Mouse (Mus musculus): ENCODE results near the gene Olfr693. TPM values are rescaled to one million over a fixed set of nuclear protein-coding genes. Genes with fewer than 3 reads are reported as not detected.

Olfr693 gene
- polyA plus RNA-seq, 1 experiment from 2014 or later = not detected

DNA sequence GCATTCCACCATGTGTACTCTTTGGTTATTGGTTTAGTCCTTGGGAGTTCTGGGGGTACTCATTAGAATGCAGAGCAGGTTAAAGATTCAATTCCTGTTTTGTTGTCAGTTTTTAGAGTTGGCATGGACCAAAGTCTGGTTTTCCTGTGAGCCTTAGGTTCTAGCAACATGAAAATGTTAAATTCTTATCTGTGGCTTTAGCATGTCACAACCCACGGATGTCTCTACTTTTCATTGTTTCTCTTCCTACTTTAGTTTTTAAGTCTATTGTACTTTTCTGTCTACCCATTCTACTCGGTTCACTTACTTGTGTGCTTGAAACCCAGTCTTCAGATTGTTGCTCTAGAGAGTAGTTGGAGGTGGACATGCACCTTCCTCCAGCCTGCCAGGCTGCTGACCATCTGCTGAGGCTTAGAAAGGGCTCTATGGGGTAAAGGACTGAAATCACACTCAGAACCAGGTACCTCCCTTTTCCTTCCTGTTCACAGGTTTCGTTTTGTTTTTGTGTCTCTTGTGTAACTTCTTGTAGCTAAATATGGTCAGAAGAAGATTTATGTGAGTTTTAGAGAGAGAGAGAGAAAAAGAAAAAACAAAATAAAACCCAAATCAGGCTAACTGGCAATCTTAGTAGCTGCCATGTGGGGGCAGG lies 36.0 kb downstream of the Olfr693 start:
- Histone ChIP-seq H3K4me1 (no peaks in the 10 kb centered on the region), H3K27ac (replicated peaks) (no peak overlapping the region), H3K9ac (replicated peaks) (no peak overlapping the region), H3K27me3 (no peaks in the 10 kb centered on the region), H3K4me2 (replicated peaks) (no peak overlapping the region), H3K36me3 (no peaks in the 10 kb centered on the region), H3K4me3 (no peak overlapping the region), H3K9me3 (no peaks in the 10 kb centered on the region)
- WGBS = 73% methylated on average over 3 of the region's 3 CpGs
- no peak for ATAC-seq (ENCODE audit: low FRiP score, low read depth)

DNA sequence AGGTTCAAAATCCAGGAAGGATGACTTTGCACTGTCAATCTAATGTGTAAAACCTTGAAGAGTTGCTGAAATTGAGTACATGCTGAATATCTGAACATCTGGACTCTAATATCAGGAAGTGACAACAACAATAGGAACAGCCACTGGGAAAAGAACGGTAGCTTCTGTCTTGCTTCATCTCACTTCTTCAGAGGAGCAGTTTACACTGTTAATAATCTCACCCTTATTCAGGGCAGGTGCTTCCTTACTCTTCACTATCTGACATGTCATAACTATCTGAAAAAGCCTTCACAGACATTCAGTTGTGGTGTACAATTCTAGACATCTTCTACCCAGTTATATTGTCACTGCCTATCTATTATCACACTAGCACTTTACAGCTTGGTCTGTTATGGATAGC lies 39.5 kb downstream of the Olfr693 start:
- no peak for ATAC-seq (ENCODE audit: low FRiP score, low read depth)
- Histone ChIP-seq H3K4me1 (no peaks in the 10 kb centered on the region), H3K36me3 (no peaks in the 10 kb centered on the region), H3K27me3 (no peaks in the 10 kb centered on the region), H3K27ac (replicated peaks) (no peak overlapping the region), H3K9ac (replicated peaks) (no peak overlapping the region), H3K4me3 (no peak overlapping the region), H3K4me2 (replicated peaks) (no peak overlapping the region), H3K9me3 (no peaks in the 10 kb centered on the region)
- WGBS = 85% methylated on average over 1 of the region's 1 CpGs

DNA sequence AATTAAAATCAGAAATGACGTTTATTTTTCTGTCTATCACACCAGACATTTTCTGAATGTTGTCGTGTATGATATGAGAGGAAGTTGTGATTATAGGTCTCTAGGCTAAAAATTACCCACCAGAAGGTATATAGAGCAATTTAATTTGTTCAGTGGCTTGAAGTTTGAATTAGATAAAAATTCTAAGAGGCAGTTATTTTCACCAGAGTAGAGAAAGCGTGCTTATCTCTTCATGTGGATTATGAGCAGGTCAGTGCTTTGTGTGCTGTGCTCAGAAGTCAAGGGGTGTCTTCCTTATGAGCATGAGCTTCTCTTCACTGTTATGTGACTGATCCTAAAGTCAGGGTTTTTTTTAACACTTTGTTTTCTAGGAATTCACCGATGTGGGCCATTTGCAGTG lies 44.8 kb downstream of the Olfr693 start:
- no peaks in the 10 kb centered on the region for H3K9me3 ChIP-seq
- no peak for ATAC-seq (ENCODE audit: low FRiP score, low read depth)
- no peaks in the 10 kb centered on the region for H3K36me3 ChIP-seq
- H3K4me2 ChIP-seq (replicated peaks) = no peak overlapping the region
- no peak overlapping the region for H3K27ac ChIP-seq (replicated peaks)
- no peaks in the 10 kb centered on the region for H3K27me3 ChIP-seq
- H3K4me3 ChIP-seq = no peak overlapping the region
- no peaks in the 10 kb centered on the region for H3K4me1 ChIP-seq
- WGBS = 80% methylated on average over 4 of the region's 4 CpGs
- no peak overlapping the region for H3K9ac ChIP-seq (replicated peaks)

Other genes with a start within 250 kb of the Olfr693 start
- not detected in 2 replicates for gene Olfr694, start 11.2 kb upstream of the Olfr693 start, polyA plus RNA-seq (2016; fragmentation: Nextera tagmentation; extraction: Ambion mirVana)
- not detected in 2 replicates for gene Olfr695, start 35.8 kb upstream of the Olfr693 start, polyA plus RNA-seq (2016; fragmentation: Nextera tagmentation; extraction: Ambion mirVana)
- gene Olfr697, start 61.9 kb upstream of the Olfr693 start, polyA plus RNA-seq (2016; fragmentation: Nextera tagmentation; extraction: Ambion mirVana) = not detected in 2 replicates
- not detected in 2 replicates for gene Olfr698, start 74.8 kb upstream of the Olfr693 start, polyA plus RNA-seq (2016; fragmentation: Nextera tagmentation; extraction: Ambion mirVana)
- not detected in 2 replicates for gene Olfr699, start 112.6 kb upstream of the Olfr693 start, polyA plus RNA-seq (2016; fragmentation: Nextera tagmentation; extraction: Ambion mirVana)
- not detected in 2 replicates for gene Olfr700, start 128.2 kb upstream of the Olfr693 start, polyA plus RNA-seq (2016; fragmentation: Nextera tagmentation; extraction: Ambion mirVana)
- not detected in 2 replicates for gene Olfr701, start 133.5 kb upstream of the Olfr693 start, polyA plus RNA-seq (2016; fragmentation: Nextera tagmentation; extraction: Ambion mirVana)
- not detected in 2 replicates for gene Olfr702, start 153.3 kb upstream of the Olfr693 start, polyA plus RNA-seq (2016; fragmentation: Nextera tagmentation; extraction: Ambion mirVana)
- not detected in 2 replicates for gene Olfr703, start 162.8 kb upstream of the Olfr693 start, polyA plus RNA-seq (2016; fragmentation: Nextera tagmentation; extraction: Ambion mirVana)
- not detected in 2 replicates for gene Olfr704, start 182.6 kb upstream of the Olfr693 start, polyA plus RNA-seq (2016; fragmentation: Nextera tagmentation; extraction: Ambion mirVana)
- not detected in 2 replicates for gene Olfr705, start 196.3 kb upstream of the Olfr693 start, polyA plus RNA-seq (2016; fragmentation: Nextera tagmentation; extraction: Ambion mirVana)
- gene Olfr706, start 207.6 kb upstream of the Olfr693 start, polyA plus RNA-seq (2016; fragmentation: Nextera tagmentation; extraction: Ambion mirVana) = not detected in 2 replicates
- not detected in 2 replicates for gene Olfr707, start 220.7 kb upstream of the Olfr693 start, polyA plus RNA-seq (2016; fragmentation: Nextera tagmentation; extraction: Ambion mirVana)
- not detected in 2 replicates for gene Olfr1532-ps1, start 227.4 kb upstream of the Olfr693 start, polyA plus RNA-seq (2016; fragmentation: Nextera tagmentation; extraction: Ambion mirVana)